Mouse (Mus musculus) liver, embryonic 12.5 days (tissue): ENCODE data around the gene Grm1. TPM values are rescaled to one million over a fixed set of nuclear protein-coding genes. Genes with fewer than 3 reads are reported as not detected.

ENCODE experiments used
- ATAC-seq: fragments of 200-750 bp; cut with Nextera tagmentation; 2 replicates; pipeline ENCODE4 v1.8.0; 2017; ENCODE audit warnings: moderate number of reproducible peaks, mild to moderate bottlenecking, moderate library complexity
- H3K27ac ChIP-seq: fragments of 300-500 bp; sonication (generic); 2 replicates; pipeline ENCODE4 v1.5.1; 2016; ENCODE audit warnings: mild to moderate bottlenecking
- H3K27me3 ChIP-seq: fragments of 300-500 bp; sonication (generic); replicated peaks from 2 replicates; pipeline ENCODE4 v1.6.1; 2016; ENCODE audit warnings: mild to moderate bottlenecking, moderate library complexity
- H3K36me3 ChIP-seq: fragments of 300-500 bp; sonication (generic); 2 replicates; pipeline ENCODE4 v1.6.1; 2016; ENCODE audit warnings: mild to moderate bottlenecking, moderate library complexity
- H3K4me1 ChIP-seq: fragments of 300-500 bp; sonication (generic); 2 replicates; pipeline ENCODE4 v1.6.1; 2016
- H3K4me2 ChIP-seq: fragments of 300-500 bp; sonication (generic); 2 replicates; pipeline ENCODE4 v1.6.1; 2016; ENCODE audit warnings: mild to moderate bottlenecking, moderate library complexity
- H3K4me3 ChIP-seq: fragments of 300-500 bp; sonication (generic); 2 replicates; pipeline ENCODE4 v1.5.1; 2016; ENCODE audit warnings: mild to moderate bottlenecking, moderate library complexity
- H3K9ac ChIP-seq: fragments of 300-500 bp; sonication (generic); 2 replicates; pipeline ENCODE4 v1.6.1; 2016; ENCODE audit warnings: mild to moderate bottlenecking, moderate library complexity
- H3K9me3 ChIP-seq: fragments of 300-500 bp; sonication (generic); replicated peaks from 2 replicates; pipeline ENCODE4 v1.6.1; 2016; ENCODE audit warnings: mild to moderate bottlenecking, moderate library complexity
- WGBS: fragments of 180-500 bp; shearing (Covaris S2); methylation state at CpG from one replicate; pipeline ENCODE4 v1.1.7; 2016; ENCODE audit not compliant: insufficient replicate concordance; 5-methylcytosine and 5-hydroxymethylcytosine counted together
- polyA plus RNA-seq: library from polyadenylated mRNA; unstranded; fragments of >200 nt; fragmentation: Nextera tagmentation; extraction: Ambion mirVana; gene quantifications from 2 replicates; pipeline ENCODE4 v1.2.1, GENCODE M21; 2016

Gene Grm1
- polyA plus RNA-seq, 1 experiment from 2014 or later, result not detected

- 68% methylated on average over 2 of the region's 2 CpGs for WGBS
- Histone ChIP-seq H3K4me1 (no peaks in the 10 kb centered on the region), H3K27me3 (no peaks in the 10 kb centered on the region), H3K9ac (no peak overlapping the region), H3K4me3 (no peak overlapping the region), H3K4me2 (no peak overlapping the region), H3K27ac (no peak overlapping the region), H3K36me3 (no peaks in the 10 kb centered on the region), H3K9me3 (no peaks in the 10 kb centered on the region)
- ATAC-seq, result no peak
Measured at GRCm38 (mm10) chr10:10947531-10947930, 134.6 kb downstream of the Grm1 start.

- H3K36me3 ChIP-seq, result no peaks in the 10 kb centered on the region
- no peak overlapping the region for H3K27ac ChIP-seq
- WGBS, result 67% methylated on average over 2 of the region's 2 CpGs
- H3K4me2 ChIP-seq, result no peak overlapping the region
- H3K9me3 ChIP-seq, result no peaks in the 10 kb centered on the region
- ATAC-seq, result no peak
- H3K9ac ChIP-seq, result no peak overlapping the region
- no peaks in the 10 kb centered on the region for H3K4me1 ChIP-seq
- H3K4me3 ChIP-seq, result no peak overlapping the region
- H3K27me3 ChIP-seq, result no peaks in the 10 kb centered on the region
Measured at GRCm38 (mm10) chr10:10944003-10944402, 138.2 kb downstream of the Grm1 start.

GRCm38 (mm10) chr10:10942248-10942647 lies 139.9 kb downstream of the Grm1 start:
- Histone ChIP-seq H3K4me1 (no peaks in the 10 kb centered on the region), H3K27me3 (no peaks in the 10 kb centered on the region), H3K27ac (no peak overlapping the region), H3K4me3 (no peak overlapping the region), H3K36me3 (no peaks in the 10 kb centered on the region), H3K9ac (no peak overlapping the region), H3K4me2 (no peak overlapping the region), H3K9me3 (no peaks in the 10 kb centered on the region)
- no peak for ATAC-seq
- WGBS, result 56% methylated on average over 6 of the region's 6 CpGs

- Histone ChIP-seq H3K36me3 (no peaks in the 10 kb centered on the region), H3K4me3 (no peak overlapping the region), H3K4me1 (no peaks in the 10 kb centered on the region), H3K4me2 (no peak overlapping the region), H3K9ac (no peak overlapping the region), H3K27ac (no peak overlapping the region), H3K27me3 (no peaks in the 10 kb centered on the region), H3K9me3 (no peaks in the 10 kb centered on the region)
- WGBS, result 57% methylated on average over 3 of the region's 3 CpGs
- ATAC-seq, result no peak
Measured at GRCm38 (mm10) chr10:10935806-10936205, 146.3 kb downstream of the Grm1 start.

GRCm38 (mm10) chr10:10929672-10930071 lies 152.5 kb downstream of the Grm1 start:
- Histone ChIP-seq H3K9me3 (no peaks in the 10 kb centered on the region), H3K4me1 (no peaks in the 10 kb centered on the region), H3K36me3 (no peaks in the 10 kb centered on the region), H3K27me3 (no peaks in the 10 kb centered on the region), H3K27ac (no peak overlapping the region), H3K4me3 (no peak overlapping the region), H3K4me2 (no peak overlapping the region), H3K9ac (no peak overlapping the region)
- no peak for ATAC-seq
- 52% methylated on average over 2 of the region's 2 CpGs for WGBS

- no peak overlapping the region for H3K4me3 ChIP-seq
- ATAC-seq, result no peak
- no peak overlapping the region for H3K4me2 ChIP-seq
- no peaks in the 10 kb centered on the region for H3K4me1 ChIP-seq
- H3K9ac ChIP-seq, result no peak overlapping the region
- H3K9me3 ChIP-seq, result no peaks in the 10 kb centered on the region
- H3K36me3 ChIP-seq, result no peaks in the 10 kb centered on the region
- WGBS, result 66% methylated on average over 5 of the region's 5 CpGs
- H3K27me3 ChIP-seq, result no peaks in the 10 kb centered on the region
- H3K27ac ChIP-seq, result no peak overlapping the region
Measured at GRCm38 (mm10) chr10:10928798-10929366, 153.3 kb downstream of the Grm1 start.

GRCm38 (mm10) chr10:10917857-10918399 lies 164.2 kb downstream of the Grm1 start:
- Histone ChIP-seq H3K4me3 (no peak overlapping the region), H3K9ac (no peak overlapping the region), H3K9me3 (no peaks in the 10 kb centered on the region), H3K36me3 (no peaks in the 10 kb centered on the region), H3K27ac (no peak overlapping the region), H3K4me2 (no peak overlapping the region), H3K27me3 (no peaks in the 10 kb centered on the region), H3K4me1 (no peaks in the 10 kb centered on the region)
- WGBS, result 58% methylated on average over 7 of the region's 7 CpGs
- no peak for ATAC-seq

- ATAC-seq, result no peak
- H3K4me2 ChIP-seq, result no peak overlapping the region
- H3K4me3 ChIP-seq, result no peak overlapping the region
- WGBS, result 64% methylated on average over 4 of the region's 4 CpGs
- H3K9me3 ChIP-seq, result no peaks in the 10 kb centered on the region
- H3K9ac ChIP-seq, result no peak overlapping the region
- no peaks in the 10 kb centered on the region for H3K4me1 ChIP-seq
- no peaks in the 10 kb centered on the region for H3K36me3 ChIP-seq
- H3K27me3 ChIP-seq, result no peaks in the 10 kb centered on the region
- H3K27ac ChIP-seq, result no peak overlapping the region
Measured at GRCm38 (mm10) chr10:10913621-10914020, 168.5 kb downstream of the Grm1 start.

GRCm38 (mm10) chr10:10890221-10890620 lies 191.9 kb downstream of the Grm1 start:
- Histone ChIP-seq H3K9ac (no peak overlapping the region), H3K4me1 (no peaks in the 10 kb centered on the region), H3K36me3 (no peaks in the 10 kb centered on the region), H3K4me3 (no peak overlapping the region), H3K4me2 (no peak overlapping the region), H3K27ac (no peak overlapping the region), H3K9me3 (no peaks in the 10 kb centered on the region), H3K27me3 (no peaks in the 10 kb centered on the region)
- ATAC-seq, result no peak
- WGBS, result 33% methylated on average over 1 of the region's 1 CpGs

- Histone ChIP-seq H3K27me3 (no peaks in the 10 kb centered on the region), H3K4me1 (no peaks in the 10 kb centered on the region), H3K27ac (no peak overlapping the region), H3K4me2 (no peak overlapping the region), H3K9me3 (no peaks in the 10 kb centered on the region), H3K9ac (no peak overlapping the region), H3K36me3 (no peaks in the 10 kb centered on the region), H3K4me3 (no peak overlapping the region)
- no peak for ATAC-seq
- WGBS, result 62% methylated on average over 9 of the region's 9 CpGs
Measured at GRCm38 (mm10) chr10:10888521-10888920, 193.6 kb downstream of the Grm1 start.

- WGBS, result 24% methylated on average over 2 of the region's 2 CpGs
- no peak overlapping the region for H3K9ac ChIP-seq
- no peaks in the 10 kb centered on the region for H3K27me3 ChIP-seq
- ATAC-seq, result no peak
- no peak overlapping the region for H3K4me3 ChIP-seq
- H3K36me3 ChIP-seq, result no peaks in the 10 kb centered on the region
- H3K4me2 ChIP-seq, result no peak overlapping the region
- no peaks in the 10 kb centered on the region for H3K9me3 ChIP-seq
- no peaks in the 10 kb centered on the region for H3K4me1 ChIP-seq
- H3K27ac ChIP-seq, result no peak overlapping the region
Measured at GRCm38 (mm10) chr10:10884992-10885391, 197.2 kb downstream of the Grm1 start.

- 33% methylated on average over 3 of the region's 3 CpGs for WGBS
Measured at GRCm38 (mm10) chr10:10872142-10872541, 210.0 kb downstream of the Grm1 start.

GRCm38 (mm10) chr10:10870271-10870670 lies 211.9 kb downstream of the Grm1 start:
- H3K4me2 ChIP-seq, result no peak overlapping the region
- H3K4me3 ChIP-seq, result no peak overlapping the region
- no peak for ATAC-seq
- no peaks in the 10 kb centered on the region for H3K4me1 ChIP-seq
- no peak overlapping the region for H3K27ac ChIP-seq
- no peak overlapping the region for H3K9ac ChIP-seq
- no peaks in the 10 kb centered on the region for H3K27me3 ChIP-seq
- 53% methylated on average over 2 of the region's 2 CpGs for WGBS
- no peaks in the 10 kb centered on the region for H3K9me3 ChIP-seq
- no peaks in the 10 kb centered on the region for H3K36me3 ChIP-seq

More at GRCm38 (mm10) chr10:10872142-10872541, 210.0 kb downstream of the Grm1 start:
- Histone ChIP-seq H3K9me3 (no peaks in the 10 kb centered on the region), H3K9ac (no peak overlapping the region), H3K4me3 (no peak overlapping the region), H3K4me1 (no peaks in the 10 kb centered on the region), H3K4me2 (no peak overlapping the region), H3K27me3 (no peaks in the 10 kb centered on the region), H3K36me3 (no peaks in the 10 kb centered on the region), H3K27ac (no peak overlapping the region)
- ATAC-seq, result no peak
